Mouse (Mus musculus) ES-Bruce4 (cell line): Measurements from ENCODE around the gene Rapgef5.

ENCODE experiments used
- CTCF ChIP-seq: IDR thresholded peaks from one replicate; pipeline ENCODE4 v1.8.1; 2011; ENCODE audit warnings: low read depth, low read length
- POLR2A ChIP-seq: IDR thresholded peaks from one replicate; pipeline ENCODE4 v1.8.1; 2011; ENCODE audit warnings: low read length; ENCODE audit not compliant: insufficient read depth

- TF ChIP-seq CTCF (no peak), POLR2A (no peak)
Measured at GRCm38 (mm10) chr12:117569671-117570070, 53.4 kb downstream of the Rapgef5 start.
